Mouse (Mus musculus) forebrain, embryonic 16.5 days (tissue): ENCODE data around the gene Doc2g. TPM values are rescaled to one million over a fixed set of nuclear protein-coding genes. Genes with fewer than 3 reads are reported as not detected.

Experiments
- ATAC-seq: fragments of 200-750 bp; cut with Nextera tagmentation; 2 replicates; pipeline ENCODE4 v1.8.0; 2017; ENCODE audit warnings: mild to moderate bottlenecking, moderate library complexity
- H3K27ac ChIP-seq: fragments of 300-500 bp; sonication (generic); 2 replicates; pipeline ENCODE4 v1.5.1; 2014; ENCODE audit warnings: low read length, control low read depth
- H3K27me3 ChIP-seq: fragments of 300-500 bp; sonication (generic); replicated peaks from 2 replicates; pipeline ENCODE4 v1.6.1; 2014; ENCODE audit warnings: low read length; ENCODE audit not compliant: control insufficient read depth, insufficient read depth
- H3K36me3 ChIP-seq: fragments of 300-500 bp; sonication (generic); 2 replicates; pipeline ENCODE4 v1.6.1; 2014; ENCODE audit not compliant: control insufficient read depth, insufficient read depth
- H3K4me1 ChIP-seq: fragments of 300-500 bp; sonication (generic); replicated peaks from 2 replicates; pipeline ENCODE4 v1.6.1; 2014; ENCODE audit warnings: low read length; ENCODE audit not compliant: control insufficient read depth, insufficient read depth
- H3K4me2 ChIP-seq: fragments of 300-500 bp; sonication (generic); 2 replicates; pipeline ENCODE4 v1.6.1; 2014; ENCODE audit warnings: mild to moderate bottlenecking, low read length, control low read depth
- H3K4me3 ChIP-seq: fragments of 300-500 bp; sonication (generic); replicated peaks from 2 replicates; pipeline ENCODE4 v1.5.1; 2014; ENCODE audit warnings: mild to moderate bottlenecking, low read length, control low read depth
- H3K9ac ChIP-seq: fragments of 300-500 bp; sonication (generic); replicated peaks from 2 replicates; pipeline ENCODE4 v1.6.1; 2014; ENCODE audit warnings: low read depth, low read length, control low read depth
- H3K9me3 ChIP-seq: fragments of 300-500 bp; sonication (generic); 2 replicates; pipeline ENCODE4 v1.6.1; 2016; ENCODE audit warnings: low read length; ENCODE audit not compliant: control insufficient read depth
- WGBS: fragments of 180-500 bp; shearing (Covaris S2); extraction: QIAGEN DNeasy Blood & Tissue Kit; methylation state at CpG from one replicate; pipeline ENCODE4 v1.1.7; 2014; 5-methylcytosine and 5-hydroxymethylcytosine counted together
- polyA plus RNA-seq: library from polyadenylated mRNA; unstranded; fragments of >200 nt; fragmentation: Nextera tagmentation; extraction: Ambion mirVana; gene quantifications from 2 replicates; pipeline ENCODE4 v1.2.1, GENCODE M21; 2015

Doc2g gene
- polyA plus RNA-seq, 1 experiment from 2014 or later, result 13.2 TPM

GRCm38 (mm10) chr19:3986334-3986733, 16.8 kb upstream of the Doc2g start, which contains the start of gene Acy3:
Gene Acy3 (plus strand): TSS chr19:3986570.
- Histone ChIP-seq H3K36me3 (no peaks in the 10 kb centered on the region), H3K4me3 (no peak within 1 kb of the TSS), H3K27me3 (no peaks in the 10 kb centered on the region), H3K4me2 (no peak within 1 kb of the TSS), H3K27ac (no peak within 1 kb of the TSS), H3K9me3 (no peaks in the 10 kb centered on the region), H3K9ac (no peak within 1 kb of the TSS), H3K4me1 (no peaks in the 10 kb centered on the region)
- no peak for ATAC-seq
- 10% methylated on average over 8 of the region's 8 CpGs for WGBS

- H3K27me3 ChIP-seq, result no peaks in the 10 kb centered on the region
- H3K4me2 ChIP-seq, result no peak overlapping the region
- 86% methylated on average over 14 of the region's 14 CpGs for WGBS
- H3K9me3 ChIP-seq, result no peaks in the 10 kb centered on the region
- no peaks in the 10 kb centered on the region for H3K4me1 ChIP-seq
- no peak overlapping the region for H3K9ac ChIP-seq
- no peak overlapping the region for H3K27ac ChIP-seq
- no peak overlapping the region for H3K4me3 ChIP-seq
- no peaks in the 10 kb centered on the region for H3K36me3 ChIP-seq
- ATAC-seq, result no peak
These were observed 15.0 kb upstream of the Doc2g start for GRCm38 (mm10) chr19:3988066-3988465.

- 86% methylated on average over 4 of the region's 4 CpGs for WGBS
- Histone ChIP-seq H3K27ac (no peak overlapping the region), H3K36me3 (no peaks in the 10 kb centered on the region), H3K4me2 (no peak overlapping the region), H3K4me1 (no peaks in the 10 kb centered on the region), H3K9me3 (no peaks in the 10 kb centered on the region), H3K27me3 (no peaks in the 10 kb centered on the region), H3K4me3 (no peak overlapping the region), H3K9ac (no peak overlapping the region)
- ATAC-seq, result no peak
These were observed 14.4 kb upstream of the Doc2g start for GRCm38 (mm10) chr19:3988750-3989149.

DNA sequence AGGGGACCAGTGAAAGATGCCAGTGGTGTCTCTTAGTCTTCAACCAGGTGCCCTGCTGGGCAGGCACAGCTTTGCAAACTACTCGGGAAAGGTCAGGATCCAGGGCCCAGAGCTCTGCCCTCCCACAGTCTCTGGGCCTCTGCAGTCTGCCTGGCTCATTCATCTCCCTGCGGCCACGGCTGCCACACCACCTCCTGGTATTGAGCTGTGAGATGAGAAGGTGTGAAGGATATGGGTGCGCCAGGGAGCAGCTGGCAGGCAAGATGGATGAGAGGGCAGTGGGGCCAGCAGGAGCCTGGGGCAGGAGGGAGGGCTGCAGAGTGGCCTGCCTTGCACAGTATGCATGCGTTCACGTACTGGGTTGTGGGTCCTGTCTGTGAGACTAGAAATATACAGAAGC, 12.3 kb upstream of the Doc2g start:
- no peak for ATAC-seq
- Histone ChIP-seq H3K27ac (no peak overlapping the region), H3K4me3 (no peak overlapping the region), H3K9me3 (no peaks in the 10 kb centered on the region), H3K9ac (no peak overlapping the region), H3K36me3 (no peaks in the 10 kb centered on the region), H3K4me1 (no peaks in the 10 kb centered on the region), H3K4me2 (no peak overlapping the region), H3K27me3 (no peaks in the 10 kb centered on the region)
- WGBS, result 73% methylated on average over 6 of the region's 6 CpGs

DNA sequence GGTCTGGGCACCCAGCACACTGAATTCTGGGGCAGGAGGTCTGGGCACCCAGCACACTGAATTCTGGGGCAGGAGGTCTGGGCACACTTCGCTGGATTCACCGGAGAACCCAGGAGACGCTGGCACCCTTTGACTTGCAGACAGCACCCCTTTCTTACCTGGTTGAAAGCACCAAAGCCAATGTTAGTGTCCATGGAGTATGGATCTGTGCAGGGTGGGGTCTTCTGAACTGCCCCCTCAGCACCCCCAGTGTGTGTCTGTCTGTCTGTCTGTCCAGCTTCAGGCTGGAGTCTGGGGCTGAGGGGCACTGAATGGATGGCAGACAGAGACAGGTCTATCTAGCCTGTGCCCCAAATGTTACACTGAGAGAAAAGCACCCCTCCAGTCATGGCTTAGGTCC, 11.6 kb upstream of the Doc2g start:
- 97% methylated on average over 3 of the region's 3 CpGs for WGBS
- H3K9me3 ChIP-seq, result no peaks in the 10 kb centered on the region
- no peak overlapping the region for H3K9ac ChIP-seq
- no peak for ATAC-seq
- H3K4me1 ChIP-seq, result no peaks in the 10 kb centered on the region
- no peak overlapping the region for H3K4me3 ChIP-seq
- no peak overlapping the region for H3K27ac ChIP-seq
- H3K4me2 ChIP-seq, result no peak overlapping the region
- no peaks in the 10 kb centered on the region for H3K27me3 ChIP-seq
- H3K36me3 ChIP-seq, result no peaks in the 10 kb centered on the region

GRCm38 (mm10) chr19:3991966-3992365, 11.1 kb upstream of the Doc2g start:
- ATAC-seq, result no peak
- Histone ChIP-seq H3K4me1 (no peaks in the 10 kb centered on the region), H3K9me3 (no peaks in the 10 kb centered on the region), H3K27me3 (no peaks in the 10 kb centered on the region), H3K36me3 (no peaks in the 10 kb centered on the region), H3K27ac (no peak overlapping the region), H3K9ac (no peak overlapping the region), H3K4me3 (no peak overlapping the region), H3K4me2 (no peak overlapping the region)
- WGBS, result 82% methylated on average over 3 of the region's 3 CpGs

DNA sequence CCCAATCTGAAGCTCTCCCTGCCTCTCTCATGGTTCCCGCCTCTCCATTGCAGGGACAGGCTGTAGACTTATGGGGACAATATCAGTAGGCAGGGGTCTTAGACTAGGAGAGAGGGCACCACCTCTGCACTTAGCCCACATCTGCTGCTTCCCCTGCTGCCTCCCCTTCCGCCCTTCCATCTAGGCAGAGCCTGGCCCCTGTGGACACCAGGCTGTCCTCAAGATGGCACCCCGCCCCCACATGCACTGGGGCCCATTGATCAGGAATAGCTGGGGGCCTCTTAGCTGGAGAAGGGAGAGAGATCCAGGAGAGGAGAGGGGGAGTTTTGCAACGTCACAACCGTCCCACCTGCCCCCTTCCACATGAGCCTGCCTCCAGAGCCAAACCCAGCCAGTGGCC, 10.7 kb upstream of the Doc2g start, which contains the start of gene Tbx10:
TSS of gene Tbx10 (plus strand) at position 337 of the 400 bp plus-strand sequence.
- WGBS, result 54% methylated on average over 5 of the region's 5 CpGs
- Histone ChIP-seq H3K4me3 (no peak within 1 kb of the TSS), H3K27ac (no peak within 1 kb of the TSS), H3K27me3 (no peaks in the 10 kb centered on the region), H3K9me3 (no peaks in the 10 kb centered on the region), H3K4me1 (no peaks in the 10 kb centered on the region), H3K9ac (no peak within 1 kb of the TSS), H3K36me3 (no peaks in the 10 kb centered on the region), H3K4me2 (no peak within 1 kb of the TSS)
- ATAC-seq, result no peak

DNA sequence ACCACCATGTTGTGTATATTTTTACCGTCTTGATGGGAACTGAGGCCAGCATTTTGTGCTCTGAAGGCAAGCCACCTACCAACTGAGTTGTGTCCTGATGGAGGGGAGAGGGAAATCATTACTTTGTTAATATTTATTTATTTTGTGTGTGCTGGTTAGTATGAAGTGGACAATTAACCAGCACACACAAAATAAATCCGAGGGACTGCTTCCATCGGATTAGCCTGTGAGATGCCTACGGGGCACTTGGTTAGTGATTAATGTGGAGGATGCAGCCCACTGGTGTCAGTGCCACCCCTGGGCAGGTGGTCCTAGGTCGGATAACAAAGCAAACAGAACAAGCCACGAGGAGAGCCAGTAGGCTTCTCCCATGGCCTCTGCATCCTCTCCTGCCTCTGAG, 8.2 kb upstream of the Doc2g start:
- H3K4me1 ChIP-seq, result peaks cover 5% of the 10 kb centered on the region

DNA sequence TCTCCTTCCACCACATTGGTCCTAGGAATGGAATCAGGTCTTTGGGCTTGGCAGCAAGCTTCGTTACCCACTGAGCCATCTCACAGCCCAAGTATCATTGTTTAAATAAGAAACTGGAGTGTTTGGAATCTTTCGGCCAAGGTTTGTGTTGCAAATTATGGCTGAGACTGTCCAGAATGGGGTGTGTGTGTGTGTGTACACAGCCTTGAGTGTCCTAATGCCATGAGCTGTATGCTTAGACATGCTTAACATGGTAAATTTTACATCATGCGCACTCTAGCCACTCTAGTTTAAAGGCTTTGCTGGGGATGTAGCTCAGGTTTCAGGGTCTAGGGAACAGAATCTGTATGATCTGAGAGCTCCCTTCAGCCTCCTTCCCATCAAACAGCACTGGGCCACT, 7.6 kb upstream of the Doc2g start:
- H3K9me3 ChIP-seq, result no peaks in the 10 kb centered on the region
- H3K4me2 ChIP-seq, result no peak overlapping the region
- H3K4me3 ChIP-seq, result no peak overlapping the region
- ATAC-seq, result no peak
- peaks cover 6% of the 10 kb centered on the region for H3K4me1 ChIP-seq
- WGBS, result 89% methylated on average over 3 of the region's 3 CpGs
- no peaks in the 10 kb centered on the region for H3K36me3 ChIP-seq
- H3K27me3 ChIP-seq, result no peaks in the 10 kb centered on the region
- no peak overlapping the region for H3K27ac ChIP-seq
- H3K9ac ChIP-seq, result no peak overlapping the region

More for the DNA sequence above, 8.2 kb upstream of the Doc2g start:
- Histone ChIP-seq H3K36me3 (no peaks in the 10 kb centered on the region), H3K27ac (no peak overlapping the region), H3K4me3 (no peak overlapping the region), H3K9ac (no peak overlapping the region), H3K27me3 (no peaks in the 10 kb centered on the region), H3K4me2 (no peak overlapping the region), H3K9me3 (no peaks in the 10 kb centered on the region)
- ATAC-seq, result no peak
- 68% methylated on average over 6 of the region's 6 CpGs for WGBS

- Histone ChIP-seq H3K36me3 (no peaks in the 10 kb centered on the region), H3K4me1 (peaks cover 8% of the 10 kb centered on the region), H3K27me3 (no peaks in the 10 kb centered on the region), H3K27ac (no peak overlapping the region), H3K4me3 (no peak overlapping the region), H3K9ac (no peak overlapping the region), H3K9me3 (no peaks in the 10 kb centered on the region), H3K4me2 (no peak overlapping the region)
- no peak for ATAC-seq
- WGBS, result 74% methylated on average over 7 of the region's 7 CpGs
These were observed 7.0 kb upstream of the Doc2g start for GRCm38 (mm10) chr19:3996106-3996505.
